Mouse (Mus musculus) neural tube, embryonic 12.5 days (tissue): ENCODE data around the gene Dkk3. TPM values are rescaled to one million over a fixed set of nuclear protein-coding genes. Genes with fewer than 3 reads are reported as not detected.

ENCODE experiments used
- ATAC-seq: fragments of 200-750 bp; cut with Nextera tagmentation; 2 replicates; pipeline ENCODE4 v1.8.0; 2017; ENCODE audit warnings: low read depth, mild to moderate bottlenecking, moderate TSS enrichment, moderate library complexity; ENCODE audit not compliant: low FRiP score
- H3K27ac ChIP-seq: fragments of 300-500 bp; sonication (generic); 2 replicates; pipeline ENCODE4 v1.5.1; 2016
- H3K27me3 ChIP-seq: fragments of 300-500 bp; sonication (generic); replicated peaks from 2 replicates; pipeline ENCODE4 v1.6.1; 2016; ENCODE audit warnings: mild to moderate bottlenecking
- H3K36me3 ChIP-seq: fragments of 300-500 bp; sonication (generic); 2 replicates; pipeline ENCODE4 v1.6.1; 2016; ENCODE audit warnings: mild to moderate bottlenecking
- H3K4me1 ChIP-seq: fragments of 300-500 bp; sonication (generic); 2 replicates; pipeline ENCODE4 v1.6.1; 2016
- H3K4me2 ChIP-seq: fragments of 300-500 bp; sonication (generic); replicated peaks from 2 replicates; pipeline ENCODE4 v1.6.1; 2016; ENCODE audit warnings: mild to moderate bottlenecking
- H3K4me3 ChIP-seq: fragments of 300-500 bp; sonication (generic); 2 replicates; pipeline ENCODE4 v1.5.1; 2016
- H3K9ac ChIP-seq: fragments of 300-500 bp; sonication (generic); 2 replicates; pipeline ENCODE4 v1.6.1; 2016; ENCODE audit warnings: mild to moderate bottlenecking
- H3K9me3 ChIP-seq: fragments of 300-500 bp; sonication (generic); 2 replicates; pipeline ENCODE4 v1.6.1; 2016; ENCODE audit warnings: mild to moderate bottlenecking
- WGBS: fragments of 180-500 bp; shearing (Covaris S2); methylation state at CpG from one replicate; pipeline ENCODE4 v1.1.7; 2016; 5-methylcytosine and 5-hydroxymethylcytosine counted together
- polyA plus RNA-seq: library from polyadenylated mRNA; unstranded; fragments of >200 nt; fragmentation: Nextera tagmentation; extraction: Ambion mirVana; gene quantifications from 2 replicates; pipeline ENCODE4 v1.2.1, GENCODE M21; 2016

The Dkk3 gene
- polyA plus RNA-seq, 1 experiment from 2014 or later: 17.2 TPM

GRCm38 (mm10) chr7:112125625-112126260 is 33.1 kb downstream of the Dkk3 start:
- 85% methylated on average over 7 of the region's 7 CpGs for WGBS
- H3K27me3 ChIP-seq: no peaks in the 10 kb centered on the region

GRCm38 (mm10) chr7:112123612-112124011 is 35.2 kb downstream of the Dkk3 start:
- no peak for ATAC-seq
- Histone ChIP-seq H3K27me3 (no peaks in the 10 kb centered on the region), H3K27ac (no peak overlapping the region), H3K4me1 (0 out of 2 replicates have a peak, but pooled peaks cover 8% of the 10 kb centered on the region), H3K9me3 (no peaks in the 10 kb centered on the region), H3K9ac (no peak overlapping the region), H3K4me3 (no peak overlapping the region), H3K4me2 (no peak overlapping the region), H3K36me3 (no peaks in the 10 kb centered on the region)
- WGBS: 93% methylated on average over 5 of the region's 5 CpGs

More at GRCm38 (mm10) chr7:112125625-112126260, 33.1 kb downstream of the Dkk3 start:
- Histone ChIP-seq H3K27ac (no peak overlapping the region), H3K36me3 (no peaks in the 10 kb centered on the region), H3K4me1 (0 out of 2 replicates have a peak, but pooled peaks cover 6% of the 10 kb centered on the region), H3K9me3 (no peaks in the 10 kb centered on the region), H3K4me2 (no peak overlapping the region), H3K9ac (no peak overlapping the region), H3K4me3 (no peak overlapping the region)
- no peak for ATAC-seq

GRCm38 (mm10) chr7:112121866-112122500 is 36.9 kb downstream of the Dkk3 start:
- no peak overlapping the region for H3K27ac ChIP-seq
- H3K9ac ChIP-seq: no peak overlapping the region
- WGBS: 84% methylated on average over 11 of the region's 11 CpGs
- 0 out of 2 replicates have a peak, but pooled peaks cover 8% of the 10 kb centered on the region for H3K4me1 ChIP-seq
- no peaks in the 10 kb centered on the region for H3K9me3 ChIP-seq
- H3K4me2 ChIP-seq: no peak overlapping the region
- no peak overlapping the region for H3K4me3 ChIP-seq
- H3K36me3 ChIP-seq: no peaks in the 10 kb centered on the region
- no peak for ATAC-seq
- H3K27me3 ChIP-seq: no peaks in the 10 kb centered on the region

- H3K27me3 ChIP-seq: no peaks in the 10 kb centered on the region
- ATAC-seq: no peak
- no peak overlapping the region for H3K4me3 ChIP-seq
- H3K9me3 ChIP-seq: no peaks in the 10 kb centered on the region
- no peak overlapping the region for H3K27ac ChIP-seq
- H3K36me3 ChIP-seq: no peaks in the 10 kb centered on the region
- 71% methylated on average over 11 of the region's 11 CpGs for WGBS
- H3K4me2 ChIP-seq: no peak overlapping the region
- no peak overlapping the region for H3K9ac ChIP-seq
- H3K4me1 ChIP-seq: 0 out of 2 replicates have a peak, but pooled peaks cover 8% of the 10 kb centered on the region
Measured at GRCm38 (mm10) chr7:112120861-112121810, 37.7 kb downstream of the Dkk3 start.

GRCm38 (mm10) chr7:112119248-112119647 is 39.6 kb downstream of the Dkk3 start:
- Histone ChIP-seq H3K4me2 (no peak overlapping the region), H3K4me3 (no peak overlapping the region), H3K36me3 (no peaks in the 10 kb centered on the region), H3K4me1 (0 out of 2 replicates have a peak, but pooled peaks cover 8% of the 10 kb centered on the region), H3K9ac (no peak overlapping the region), H3K9me3 (no peaks in the 10 kb centered on the region), H3K27ac (no peak overlapping the region), H3K27me3 (no peaks in the 10 kb centered on the region)
- no peak for ATAC-seq
- 89% methylated on average over 7 of the region's 7 CpGs for WGBS

- no peak for ATAC-seq
- Histone ChIP-seq H3K27me3 (no peaks in the 10 kb centered on the region), H3K9me3 (no peaks in the 10 kb centered on the region), H3K27ac (no peak overlapping the region), H3K4me2 (no peak overlapping the region), H3K36me3 (peaks cover 5% of the 10 kb centered on the region; the same call in 1 of the 2 replicates), H3K4me3 (no peak overlapping the region), H3K4me1 (0 out of 2 replicates have a peak, but pooled peaks cover 8% of the 10 kb centered on the region), H3K9ac (no peak overlapping the region)
- WGBS: 93% methylated on average over 7 of the region's 7 CpGs
Measured at GRCm38 (mm10) chr7:112118086-112118485, 40.8 kb downstream of the Dkk3 start.

- no peak for ATAC-seq
- Histone ChIP-seq H3K4me3 (no peak overlapping the region), H3K27me3 (no peaks in the 10 kb centered on the region), H3K36me3 (peaks cover 5% of the 10 kb centered on the region; the same call in 1 of the 2 replicates), H3K4me1 (0 out of 2 replicates have a peak, but pooled peaks cover 8% of the 10 kb centered on the region), H3K9ac (no peak overlapping the region), H3K9me3 (no peaks in the 10 kb centered on the region), H3K27ac (no peak overlapping the region), H3K4me2 (no peak overlapping the region)
- WGBS: 87% methylated on average over 7 of the region's 7 CpGs
Measured at GRCm38 (mm10) chr7:112117501-112117900, 41.4 kb downstream of the Dkk3 start.

- peaks cover 59% of the 10 kb centered on the region for H3K36me3 ChIP-seq
- no peak overlapping the region for H3K9ac ChIP-seq
- no peak overlapping the region for H3K27ac ChIP-seq
- 94% methylated on average over 19 of the region's 19 CpGs for WGBS
- H3K4me2 ChIP-seq: no peak overlapping the region
- no peak for ATAC-seq
- H3K4me1 ChIP-seq: no peaks in the 10 kb centered on the region
- no peak overlapping the region for H3K4me3 ChIP-seq
- no peaks in the 10 kb centered on the region for H3K9me3 ChIP-seq
- H3K27me3 ChIP-seq: no peaks in the 10 kb centered on the region
Measured at GRCm38 (mm10) chr7:112110638-112111372, 48.1 kb downstream of the Dkk3 start.

- no peaks in the 10 kb centered on the region for H3K27me3 ChIP-seq
- ATAC-seq: no peak
- peaks cover 72% of the 10 kb centered on the region for H3K36me3 ChIP-seq
- no peak overlapping the region for H3K4me3 ChIP-seq
- no peak overlapping the region for H3K27ac ChIP-seq
- no peaks in the 10 kb centered on the region for H3K9me3 ChIP-seq
- no peak overlapping the region for H3K9ac ChIP-seq
- H3K4me2 ChIP-seq: no peak overlapping the region
- no peaks in the 10 kb centered on the region for H3K4me1 ChIP-seq
Measured at GRCm38 (mm10) chr7:112108757-112109156, 50.1 kb downstream of the Dkk3 start.

- peaks cover 81% of the 10 kb centered on the region for H3K36me3 ChIP-seq
- no peaks in the 10 kb centered on the region for H3K4me1 ChIP-seq
- no peaks in the 10 kb centered on the region for H3K27me3 ChIP-seq
- no peak overlapping the region for H3K27ac ChIP-seq
- no peaks in the 10 kb centered on the region for H3K9me3 ChIP-seq
- 92% methylated on average over 5 of the region's 5 CpGs for WGBS
- no peak overlapping the region for H3K4me3 ChIP-seq
- ATAC-seq: no peak
- no peak overlapping the region for H3K9ac ChIP-seq
- H3K4me2 ChIP-seq: no peak overlapping the region
Measured at GRCm38 (mm10) chr7:112103816-112104215, 55.0 kb downstream of the Dkk3 start.

- 89% methylated on average over 5 of the region's 5 CpGs for WGBS
- no peak overlapping the region for H3K4me2 ChIP-seq
- H3K27me3 ChIP-seq: no peaks in the 10 kb centered on the region
- peaks cover 82% of the 10 kb centered on the region for H3K36me3 ChIP-seq
- no peak overlapping the region for H3K27ac ChIP-seq
- H3K4me1 ChIP-seq: no peaks in the 10 kb centered on the region
- H3K9ac ChIP-seq: no peak overlapping the region
- no peak for ATAC-seq
- H3K4me3 ChIP-seq: no peak overlapping the region
- no peaks in the 10 kb centered on the region for H3K9me3 ChIP-seq
Measured at GRCm38 (mm10) chr7:112102933-112103332, 55.9 kb downstream of the Dkk3 start.
